Mouse (Mus musculus) embryo, embryonic 10 days (tissue): Measurements from ENCODE around the gene Tmem214.

ENCODE experiments used
- DNase-seq: peaks from one replicate; pipeline ENCODE4 v3.0.0-alpha.2; 2015; ENCODE audit warnings: low spot score

Tmem214 gene

GRCm38 (mm10) chr5:30915456-30915855 lies 47.6 kb downstream of the Tmem214 start:
- no peak for DNase-seq

GRCm38 (mm10) chr5:30915974-30916433 lies 48.2 kb downstream of the Tmem214 start:
- peak; percentile 97 for DNase-seq

GRCm38 (mm10) chr5:30916841-30917240 lies 49.0 kb downstream of the Tmem214 start:
- DNase-seq: no peak

GRCm38 (mm10) chr5:30917348-30917747 lies 49.5 kb downstream of the Tmem214 start:
- no peak for DNase-seq

- no peak for DNase-seq
These were observed 50.3 kb downstream of the Tmem214 start for GRCm38 (mm10) chr5:30917891-30918670.

- DNase-seq: no peak
These were observed 50.9 kb downstream of the Tmem214 start for GRCm38 (mm10) chr5:30918691-30919090.

GRCm38 (mm10) chr5:30919831-30920614 lies 52.2 kb downstream of the Tmem214 start:
- no peak for DNase-seq

- no peak for DNase-seq
These were observed 52.8 kb downstream of the Tmem214 start for GRCm38 (mm10) chr5:30920621-30921020.

- DNase-seq: peak; percentile 91
These were observed 53.6 kb downstream of the Tmem214 start, which contains the start of gene Khk for GRCm38 (mm10) chr5:30921256-30922033. Gene Khk, plus strand, starts transcription at chr5:30921431.

- DNase-seq: no peak
These were observed 54.8 kb downstream of the Tmem214 start for GRCm38 (mm10) chr5:30922581-30923041.

GRCm38 (mm10) chr5:30923119-30923518 lies 55.3 kb downstream of the Tmem214 start:
- no peak for DNase-seq

- DNase-seq: no peak
These were observed 56.8 kb downstream of the Tmem214 start for GRCm38 (mm10) chr5:30924614-30925013.

GRCm38 (mm10) chr5:30925217-30925616 lies 57.4 kb downstream of the Tmem214 start:
- no peak for DNase-seq

- DNase-seq: no peak
These were observed 58.3 kb downstream of the Tmem214 start for GRCm38 (mm10) chr5:30926073-30926472.

GRCm38 (mm10) chr5:30927945-30928529 lies 60.2 kb downstream of the Tmem214 start:
- DNase-seq: peak; percentile 60
